Mouse (Mus musculus) heart, postnatal 0 days (tissue): ENCODE measurements around the gene Gm45902. TPM values are rescaled to one million over a fixed set of nuclear protein-coding genes. Genes with fewer than 3 reads are reported as not detected.
A peak's percentile ranks its signal among the peaks of the same experiment; 100 is the strongest.

ENCODE experiments used
- ATAC-seq: fragments of 200-750 bp; cut with Nextera tagmentation; 2 replicates; pipeline ENCODE4 v1.8.0; 2017; ENCODE audit warnings: low read depth, moderate number of reproducible peaks, moderate library complexity; ENCODE audit not compliant: insufficient read depth
- DNase-seq: peaks from one replicate; pipeline ENCODE4 v3.0.0-alpha.2; 2016; ENCODE audit warnings: low spot score
- H3K27ac ChIP-seq: fragments of 300-500 bp; sonication (generic); 2 replicates; pipeline ENCODE4 v1.5.1; 2014; ENCODE audit warnings: low read depth, mild to moderate bottlenecking
- H3K27me3 ChIP-seq: fragments of 300-500 bp; sonication (generic); 2 replicates; pipeline ENCODE4 v1.6.1; 2014; ENCODE audit warnings: low read length, mixed read lengths; ENCODE audit not compliant: control insufficient read depth, insufficient read depth
- H3K36me3 ChIP-seq: fragments of 300-500 bp; sonication (generic); replicated peaks from 2 replicates; pipeline ENCODE4 v1.6.1; 2014; ENCODE audit warnings: low read length, mixed read lengths; ENCODE audit not compliant: control insufficient read depth, insufficient read depth
- H3K4me1 ChIP-seq: fragments of 300-500 bp; sonication (generic); 2 replicates; pipeline ENCODE4 v1.6.1; 2014; ENCODE audit warnings: antibody characterized with exemption; ENCODE audit not compliant: control insufficient read depth, insufficient read depth
- H3K4me2 ChIP-seq: fragments of 300-500 bp; sonication (generic); 2 replicates; pipeline ENCODE4 v1.6.1; 2014; ENCODE audit warnings: low read depth, mild to moderate bottlenecking, low read length, moderate library complexity
- H3K4me3 ChIP-seq: fragments of 300-500 bp; sonication (generic); 2 replicates; pipeline ENCODE4 v1.5.1; 2014; ENCODE audit warnings: low read depth, low read length
- H3K9ac ChIP-seq: fragments of 300-500 bp; sonication (generic); replicated peaks from 2 replicates; pipeline ENCODE4 v1.6.1; 2014; ENCODE audit warnings: low read depth, low read length, mixed read lengths
- H3K9me3 ChIP-seq: fragments of 300-500 bp; sonication (generic); replicated peaks from 2 replicates; pipeline ENCODE4 v1.6.1; 2016; ENCODE audit warnings: low read length; ENCODE audit not compliant: control insufficient read depth
- CTCF ChIP-seq: IDR thresholded peaks from 2 replicates; pipeline ENCODE4 v1.5.1; 2016; ENCODE audit warnings: antibody characterized with exemption, control low read depth, low read depth
- EP300 ChIP-seq: IDR thresholded peaks from 2 replicates; pipeline ENCODE4 v1.6.1; 2016; ENCODE audit warnings: antibody characterized with exemption, low read depth
- WGBS: fragments of 180-500 bp; shearing (Covaris S2); extraction: QIAGEN DNeasy Blood & Tissue Kit; methylation state at CpG from one replicate; pipeline ENCODE4 v1.1.7; 2014; 5-methylcytosine and 5-hydroxymethylcytosine counted together
- polyA plus RNA-seq: library from polyadenylated mRNA; unstranded; fragments of >200 nt; fragmentation: Nextera tagmentation; extraction: Ambion mirVana; gene quantifications from 2 replicates; pipeline ENCODE4 v1.2.1, GENCODE M21; 2015
- total RNA-seq: library from RNA; depleted of rRNA; stranded (reverse); fragments of >200 nt; gene quantifications from 2 replicates; pipeline ENCODE4 v1.2.3, GENCODE M21; 2014; ENCODE audit warnings: low replicate concordance

Gm45902 gene
- total and polyA plus RNA-seq, 2 experiments from 2014 or later, result 1.5 to 1.8 TPM

DNA sequence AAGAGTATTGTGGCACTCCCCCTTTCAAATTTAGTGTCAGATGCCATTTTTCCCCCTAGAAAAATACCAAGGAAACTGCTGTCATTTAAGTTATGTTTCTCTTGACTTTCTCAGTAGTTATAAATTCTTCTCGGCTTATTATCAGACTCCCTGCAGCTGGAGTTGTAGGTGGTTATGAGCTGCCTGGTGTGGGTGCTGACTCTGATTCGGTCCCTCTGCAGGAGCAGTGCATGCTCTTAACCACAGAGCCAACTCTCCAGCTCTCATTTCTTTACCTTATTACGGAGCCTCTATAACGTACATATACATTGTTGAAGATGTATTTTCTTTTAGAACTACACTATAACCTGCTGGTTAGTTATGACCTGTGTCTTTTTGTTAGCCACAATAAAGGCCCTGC is 10.0 kb upstream of the Gm45902 start:
- DNase-seq (no peak), ATAC-seq (no peak)
- Histone ChIP-seq H3K4me2 (no peak overlapping the region), H3K4me1 (no peaks in the 10 kb centered on the region), H3K9ac (no peak overlapping the region), H3K36me3 (no peaks in the 10 kb centered on the region), H3K9me3 (no peaks in the 10 kb centered on the region), H3K4me3 (no peak overlapping the region), H3K27ac (no peak overlapping the region), H3K27me3 (no peaks in the 10 kb centered on the region)
- TF ChIP-seq CTCF (no peak), EP300 (no peak)
- 72% methylated on average over 4 of the region's 4 CpGs for WGBS

DNA sequence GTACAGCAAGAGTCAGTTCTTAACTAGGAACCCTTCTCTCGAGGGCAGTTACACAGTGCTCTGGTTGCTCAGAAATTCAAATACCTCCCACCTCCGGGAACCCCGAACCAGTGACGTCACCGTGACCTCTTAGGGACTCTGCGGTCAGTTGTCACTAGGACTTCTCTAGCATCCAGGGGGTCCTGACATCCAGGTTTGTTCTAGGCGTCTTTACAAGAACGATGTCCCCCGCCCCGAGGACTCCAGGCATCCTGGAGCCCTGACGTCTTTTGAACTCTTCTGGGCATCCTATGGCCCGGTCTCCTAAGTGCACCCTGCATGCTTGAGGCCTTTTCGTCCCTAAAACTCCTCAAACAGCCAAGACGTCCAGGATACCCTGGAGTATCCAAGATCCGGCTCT is 514 bp downstream of the Gm45902 start:
- no peaks in the 10 kb centered on the region for H3K27me3 ChIP-seq
- peak; percentile 16 for DNase-seq
- WGBS, result under 1% methylated on average over 15 of the region's 15 CpGs
- no peak for TF ChIP-seq CTCF
- TF ChIP-seq EP300, result no peak
- H3K27ac ChIP-seq, result peak overlapping the region; percentile 83
- peak overlapping the region; percentile 78 for H3K4me3 ChIP-seq
- H3K4me2 ChIP-seq, result peak overlapping the region; percentile 96
- peak overlapping the region; percentile 87 for H3K9ac ChIP-seq
- peaks cover 31% of the 10 kb centered on the region for H3K36me3 ChIP-seq
- H3K9me3 ChIP-seq, result no peaks in the 10 kb centered on the region
- peaks cover 7% of the 10 kb centered on the region for H3K4me1 ChIP-seq
- ATAC-seq, result no peak

DNA sequence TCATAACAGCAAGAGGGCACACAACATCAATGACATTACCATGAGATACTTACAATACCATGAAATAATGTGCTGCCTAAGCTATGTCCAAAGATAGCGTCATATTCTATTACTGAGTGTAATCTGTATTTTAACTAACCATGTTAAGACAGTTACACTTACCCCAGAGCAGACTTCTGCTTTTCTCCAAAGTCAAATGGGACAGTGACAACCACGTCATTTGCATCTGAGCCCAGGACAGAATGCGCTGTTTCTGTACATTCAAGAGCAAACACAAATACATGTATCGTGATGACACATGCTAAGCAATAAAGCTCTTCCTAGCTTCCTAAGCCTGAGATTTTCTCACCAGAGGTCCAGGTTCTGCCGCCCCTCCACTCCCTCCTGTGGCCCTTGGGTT is 11.7 kb downstream of the Gm45902 start:
- Histone ChIP-seq H3K4me3 (no peak overlapping the region), H3K9me3 (no peaks in the 10 kb centered on the region), H3K36me3 (peaks cover 56% of the 10 kb centered on the region), H3K27ac (no peak overlapping the region), H3K4me1 (no peaks in the 10 kb centered on the region), H3K27me3 (no peaks in the 10 kb centered on the region), H3K9ac (no peak overlapping the region), H3K4me2 (no peak overlapping the region)
- TF ChIP-seq EP300, result no peak
- TF ChIP-seq CTCF, result no peak
- WGBS, result 91% methylated on average over 5 of the region's 5 CpGs
- DNase-seq, result no peak
- ATAC-seq, result no peak

DNA sequence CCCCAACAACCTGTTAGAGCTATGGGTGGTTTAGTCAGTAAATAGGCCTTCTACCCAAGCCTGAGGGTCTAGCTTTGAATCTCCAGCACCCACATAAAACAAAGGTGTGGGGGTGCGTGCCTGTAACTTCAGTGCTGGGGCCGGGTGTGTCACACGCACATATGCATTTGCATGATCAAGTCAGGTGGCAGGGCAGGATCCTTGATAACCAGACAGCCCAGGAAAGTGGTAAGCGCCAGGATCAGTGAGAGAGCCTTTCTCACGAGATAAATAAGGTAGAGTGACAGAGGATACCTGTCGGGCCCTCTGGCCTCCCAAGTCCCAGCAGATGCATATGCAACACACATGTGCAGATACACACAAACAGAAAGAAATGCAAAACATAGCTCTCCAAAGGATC is 13.0 kb downstream of the Gm45902 start:
- TF ChIP-seq CTCF (no peak), EP300 (no peak)
- H3K9me3 ChIP-seq, result no peaks in the 10 kb centered on the region
- DNase-seq, result no peak
- H3K36me3 ChIP-seq, result peaks cover 60% of the 10 kb centered on the region
- H3K27me3 ChIP-seq, result no peaks in the 10 kb centered on the region
- no peak overlapping the region for H3K9ac ChIP-seq
- WGBS, result 83% methylated on average over 6 of the region's 6 CpGs
- H3K4me2 ChIP-seq, result no peak overlapping the region
- H3K4me1 ChIP-seq, result no peaks in the 10 kb centered on the region
- ATAC-seq, result no peak
- no peak overlapping the region for H3K27ac ChIP-seq
- H3K4me3 ChIP-seq, result no peak overlapping the region

DNA sequence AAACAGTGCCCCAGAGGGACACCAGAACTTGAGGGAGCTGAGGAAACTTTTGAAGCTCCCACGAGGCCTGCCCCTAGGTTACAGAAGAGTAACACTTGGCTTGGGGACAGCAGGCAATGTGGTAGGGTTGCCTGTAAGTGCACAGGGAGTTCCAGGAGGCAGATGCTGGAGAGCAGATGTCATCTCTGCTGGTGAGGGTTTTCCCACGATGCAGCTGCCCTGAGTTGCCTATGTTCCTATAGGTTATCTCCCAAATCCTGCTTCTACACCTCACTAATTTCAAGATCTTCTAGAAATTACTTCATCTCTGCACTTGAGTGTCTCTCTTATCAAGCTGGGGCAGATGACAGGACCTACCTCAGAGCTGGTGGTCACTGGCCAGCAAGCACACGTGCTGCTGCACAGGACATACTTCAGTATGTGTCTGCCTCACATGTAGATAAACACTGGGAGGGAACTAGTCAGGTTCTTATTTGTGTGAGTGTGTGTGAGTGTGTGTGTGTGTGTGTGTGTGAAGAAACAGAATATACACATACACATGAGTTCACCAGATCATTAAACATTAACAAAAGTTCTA is 18.7 kb downstream of the Gm45902 start:
- Histone ChIP-seq H3K9me3 (no peaks in the 10 kb centered on the region), H3K27ac (no peak overlapping the region), H3K36me3 (peaks cover 82% of the 10 kb centered on the region), H3K4me2 (no peak overlapping the region), H3K4me3 (no peak overlapping the region), H3K4me1 (no peaks in the 10 kb centered on the region), H3K27me3 (no peaks in the 10 kb centered on the region), H3K9ac (no peak overlapping the region)
- TF ChIP-seq CTCF (no peak), EP300 (no peak)
- WGBS, result 82% methylated on average over 3 of the region's 3 CpGs
- ATAC-seq, result no peak
- DNase-seq, result no peak

DNA sequence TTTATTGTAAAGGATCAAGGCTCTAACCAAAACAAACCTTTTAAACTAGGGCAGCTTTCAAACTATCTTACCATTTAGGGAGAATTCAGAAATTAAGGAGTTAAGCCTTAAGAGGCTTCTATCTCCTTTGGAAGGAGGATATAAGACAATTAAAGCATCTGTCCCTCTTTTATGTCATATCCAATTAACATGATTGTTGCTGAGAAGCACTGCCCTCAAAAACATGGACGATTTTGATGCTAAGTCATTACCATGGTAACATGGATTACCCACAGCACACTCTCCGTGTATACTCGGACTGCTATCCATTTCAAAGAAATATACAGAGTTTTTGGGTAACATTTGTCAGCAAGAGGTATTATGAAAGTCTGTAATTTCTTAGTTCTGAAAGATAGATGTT is 22.8 kb downstream of the Gm45902 start:
- H3K9ac ChIP-seq, result no peak overlapping the region
- ATAC-seq, result no peak
- H3K4me1 ChIP-seq, result no peaks in the 10 kb centered on the region
- TF ChIP-seq CTCF, result no peak
- no peak for TF ChIP-seq EP300
- no peak for DNase-seq
- H3K36me3 ChIP-seq, result peaks cover 52% of the 10 kb centered on the region
- no peak overlapping the region for H3K4me3 ChIP-seq
- no peak overlapping the region for H3K27ac ChIP-seq
- H3K9me3 ChIP-seq, result no peaks in the 10 kb centered on the region
- no peak overlapping the region for H3K4me2 ChIP-seq
- no peaks in the 10 kb centered on the region for H3K27me3 ChIP-seq
- WGBS, result 92% methylated on average over 3 of the region's 3 CpGs
